Mouse (Mus musculus) kidney, postnatal 0 days (tissue): ENCODE results near the gene Nrxn3. TPM values are rescaled to one million over a fixed set of nuclear protein-coding genes. Genes with fewer than 3 reads are reported as not detected.

Source experiments
- ATAC-seq: fragments of 200-750 bp; cut with Nextera tagmentation; replicated peaks from 2 replicates; pipeline ENCODE4 v1.8.0; 2017; ENCODE audit warnings: low read depth, moderate number of reproducible peaks, moderate TSS enrichment, moderate library complexity; ENCODE audit not compliant: low FRiP score
- DNase-seq: peaks from one replicate; pipeline ENCODE4 v3.0.0-alpha.2; 2016; ENCODE audit warnings: low spot score
- H3K27ac ChIP-seq: fragments of 300-500 bp; sonication (generic); 2 replicates; pipeline ENCODE4 v1.5.1; 2014; ENCODE audit warnings: mild to moderate bottlenecking
- H3K27me3 ChIP-seq: fragments of 300-500 bp; sonication (generic); 2 replicates; pipeline ENCODE4 v1.6.1; 2014; ENCODE audit warnings: low read length, mixed read lengths; ENCODE audit not compliant: insufficient read depth
- H3K36me3 ChIP-seq: fragments of 300-500 bp; sonication (generic); 2 replicates; pipeline ENCODE4 v1.6.1; 2014; ENCODE audit warnings: low read length, mixed read lengths; ENCODE audit not compliant: insufficient read depth
- H3K4me1 ChIP-seq: fragments of 300-500 bp; sonication (generic); replicated peaks from 2 replicates; pipeline ENCODE4 v1.6.1; 2014; ENCODE audit warnings: antibody characterized with exemption, low read length, mixed read lengths; ENCODE audit not compliant: insufficient read depth
- H3K4me2 ChIP-seq: fragments of 300-500 bp; sonication (generic); 2 replicates; pipeline ENCODE4 v1.6.1; 2014; ENCODE audit warnings: mild to moderate bottlenecking, low read length, moderate library complexity, mixed read lengths
- H3K4me3 ChIP-seq: fragments of 300-500 bp; sonication (generic); replicated peaks from 2 replicates; pipeline ENCODE4 v1.5.1; 2014; ENCODE audit warnings: low read depth, low read length
- H3K9ac ChIP-seq: fragments of 300-500 bp; sonication (generic); 2 replicates; pipeline ENCODE4 v1.6.1; 2014; ENCODE audit warnings: low read depth, low read length
- H3K9me3 ChIP-seq: fragments of 300-500 bp; sonication (generic); replicated peaks from 2 replicates; pipeline ENCODE4 v1.6.1; 2016; ENCODE audit warnings: low read length, inconsistent platforms, mixed read lengths
- CTCF ChIP-seq: IDR thresholded peaks from 2 replicates; pipeline ENCODE4 v1.5.1; 2016; ENCODE audit warnings: antibody characterized with exemption, low read depth, mild to moderate bottlenecking, moderate library complexity
- WGBS: fragments of 180-500 bp; shearing (Covaris S2); extraction: QIAGEN DNeasy Blood & Tissue Kit; methylation state at CpG from one replicate; pipeline ENCODE4 v1.1.7; 2014; 5-methylcytosine and 5-hydroxymethylcytosine counted together
- polyA plus RNA-seq: library from polyadenylated mRNA; unstranded; fragments of >200 nt; fragmentation: Nextera tagmentation; extraction: Ambion mirVana; gene quantifications from 2 replicates; pipeline ENCODE4 v1.2.1, GENCODE M21; 2015

Gene Nrxn3
- polyA plus RNA-seq, 1 experiment from 2014 or later: 3.0 TPM

DNA sequence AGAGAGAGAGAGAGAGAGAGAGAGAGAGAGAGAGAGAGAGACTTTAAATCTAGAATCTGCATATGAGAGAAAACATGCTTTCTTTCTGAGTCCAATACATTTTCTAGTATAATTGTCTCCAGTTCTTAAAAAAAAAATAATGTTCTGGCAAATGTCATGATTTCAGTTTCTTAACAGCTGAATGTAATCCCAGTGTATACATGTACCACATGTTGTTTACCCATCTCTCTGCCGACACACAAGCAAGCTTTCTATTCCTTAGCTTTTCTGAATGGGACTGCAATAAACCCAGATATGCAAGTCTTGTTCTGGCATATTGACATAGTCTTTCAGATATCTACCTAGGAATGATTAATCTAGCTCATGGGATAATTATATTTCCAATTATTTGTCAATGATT lies 1256.5 kb downstream of the Nrxn3 start:
- no peak for ATAC-seq
- DNase-seq: peak; percentile 34
- Histone ChIP-seq H3K27ac (no peak overlapping the region), H3K9ac (no peak overlapping the region), H3K4me2 (no peak overlapping the region), H3K36me3 (no peaks in the 10 kb centered on the region), H3K4me3 (no peak overlapping the region), H3K9me3 (no peaks in the 10 kb centered on the region), H3K27me3 (no peaks in the 10 kb centered on the region), H3K4me1 (no peaks in the 10 kb centered on the region)
- no peak for TF ChIP-seq CTCF
- 71% methylated on average over 1 of the region's 1 CpGs for WGBS

DNA sequence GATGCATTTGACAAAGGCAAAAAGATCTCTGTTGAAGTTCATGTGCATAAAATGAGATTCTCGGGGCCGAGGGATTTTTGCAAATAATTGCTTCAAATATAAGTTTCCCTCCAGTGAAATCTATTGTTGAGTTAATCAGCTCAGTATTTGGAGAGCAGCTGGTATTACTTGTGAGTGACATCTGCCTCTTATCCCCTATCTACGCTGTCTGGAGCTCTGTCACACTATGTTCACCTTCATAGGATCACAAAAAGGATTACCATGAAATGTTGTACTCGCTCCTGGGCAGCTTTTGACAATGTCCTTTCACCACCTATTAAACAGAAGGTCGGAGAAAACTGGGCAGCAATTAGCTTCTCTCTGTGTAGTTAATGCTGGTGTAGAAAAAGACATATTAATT lies 1259.8 kb downstream of the Nrxn3 start:
- Histone ChIP-seq H3K36me3 (no peaks in the 10 kb centered on the region), H3K4me3 (no peak overlapping the region), H3K9ac (no peak overlapping the region), H3K4me1 (no peaks in the 10 kb centered on the region), H3K27me3 (no peaks in the 10 kb centered on the region), H3K9me3 (no peaks in the 10 kb centered on the region), H3K27ac (no peak overlapping the region), H3K4me2 (no peak overlapping the region)
- ATAC-seq: no peak
- DNase-seq: no peak
- WGBS: 76% methylated on average over 5 of the region's 5 CpGs
- no peak for TF ChIP-seq CTCF

DNA sequence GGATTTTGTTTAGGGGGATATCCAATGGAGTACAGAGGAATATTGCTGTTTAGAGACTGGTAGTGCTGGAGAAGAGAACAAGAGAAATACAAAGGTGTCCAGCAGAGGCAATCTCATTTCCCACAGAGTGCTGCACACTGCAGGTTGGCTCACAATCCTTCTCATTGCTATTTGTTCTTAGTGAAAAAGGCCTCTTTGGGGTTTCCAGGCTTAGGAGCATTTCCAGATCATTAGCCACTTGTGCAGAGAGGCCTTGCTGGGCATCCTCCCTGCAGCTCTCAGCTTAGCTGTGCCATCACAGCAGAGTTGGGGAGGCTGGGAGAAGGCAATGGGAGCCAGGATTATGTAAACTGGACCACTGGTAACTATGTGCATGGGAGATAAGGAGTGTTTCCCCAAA lies 1260.7 kb downstream of the Nrxn3 start:
- H3K27me3 ChIP-seq: no peaks in the 10 kb centered on the region
- H3K27ac ChIP-seq: no peak overlapping the region
- no peaks in the 10 kb centered on the region for H3K4me1 ChIP-seq
- no peak overlapping the region for H3K4me3 ChIP-seq
- ATAC-seq: no peak
- no peak overlapping the region for H3K9ac ChIP-seq
- TF ChIP-seq CTCF: no peak
- no peaks in the 10 kb centered on the region for H3K9me3 ChIP-seq
- H3K4me2 ChIP-seq: no peak overlapping the region
- no peak for DNase-seq
- no peaks in the 10 kb centered on the region for H3K36me3 ChIP-seq

DNA sequence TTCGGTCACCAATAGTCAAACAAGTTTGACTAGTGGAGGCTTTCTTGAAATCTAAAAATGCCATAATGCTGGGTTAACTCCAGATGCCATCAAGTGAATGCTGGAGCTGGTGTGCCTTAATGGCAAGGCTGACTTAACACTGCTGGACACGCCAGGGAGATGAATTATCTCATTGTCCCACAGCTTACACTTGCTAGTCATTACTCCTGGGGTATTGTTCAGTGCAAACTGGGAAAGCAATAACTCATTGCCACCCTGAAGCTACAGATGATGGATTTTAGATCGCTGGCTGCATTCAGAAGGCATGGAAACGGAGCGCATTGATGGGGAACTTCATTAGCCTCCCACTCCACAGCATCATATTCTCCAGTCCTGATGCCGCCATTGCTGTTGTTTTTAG lies 1263.5 kb downstream of the Nrxn3 start:
- WGBS: 82% methylated on average over 6 of the region's 6 CpGs
- H3K4me1 ChIP-seq: no peaks in the 10 kb centered on the region
- no peaks in the 10 kb centered on the region for H3K36me3 ChIP-seq
- no peak for TF ChIP-seq CTCF
- H3K27me3 ChIP-seq: no peaks in the 10 kb centered on the region
- H3K9me3 ChIP-seq: no peaks in the 10 kb centered on the region
- DNase-seq: no peak
- H3K27ac ChIP-seq: no peak overlapping the region
- ATAC-seq: no peak
- no peak overlapping the region for H3K4me3 ChIP-seq
- H3K4me2 ChIP-seq: no peak overlapping the region
- no peak overlapping the region for H3K9ac ChIP-seq

DNA sequence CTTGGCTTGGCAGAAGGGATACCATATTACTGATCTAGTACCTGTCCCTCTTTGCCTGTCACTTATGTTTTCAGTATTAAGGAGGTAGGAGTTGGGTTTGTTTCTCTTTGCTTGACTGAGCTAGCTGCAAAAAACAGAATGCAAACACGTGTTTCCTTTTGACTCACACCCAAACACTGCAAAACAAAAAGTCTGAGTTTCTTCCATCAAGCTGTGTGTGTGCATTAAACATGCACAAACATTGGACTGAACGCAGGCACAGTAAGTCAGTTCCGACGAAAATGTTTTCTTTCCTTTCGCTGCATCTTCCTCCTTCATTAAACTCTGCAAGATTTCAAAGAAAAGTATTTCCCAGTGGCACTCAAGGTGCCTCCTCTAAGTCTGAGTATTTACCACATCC lies 1270.6 kb downstream of the Nrxn3 start:
- H3K9me3 ChIP-seq: no peaks in the 10 kb centered on the region
- no peaks in the 10 kb centered on the region for H3K4me1 ChIP-seq
- no peak for TF ChIP-seq CTCF

DNA sequence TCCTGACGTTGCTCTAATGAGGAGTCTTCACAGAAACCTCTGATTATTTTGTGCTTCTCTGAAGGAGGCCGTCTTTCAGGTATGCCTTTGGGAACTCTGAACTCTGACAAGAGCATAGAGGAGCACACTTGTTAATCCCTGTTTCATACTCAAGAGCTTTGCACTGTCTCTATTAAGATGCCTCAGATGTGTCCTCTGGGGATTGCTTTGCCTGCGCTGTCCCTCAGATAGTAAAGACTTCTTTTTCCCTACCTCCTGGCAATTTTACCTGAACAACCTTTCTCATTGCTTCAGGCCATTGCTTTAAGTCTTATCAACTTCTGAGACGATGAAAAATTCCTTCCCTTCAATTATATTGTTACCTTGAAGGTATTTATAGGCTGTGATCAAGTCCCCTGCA lies 1272.7 kb downstream of the Nrxn3 start:
- DNase-seq: no peak
- WGBS: 83% methylated on average over 4 of the region's 4 CpGs
- Histone ChIP-seq H3K36me3 (no peaks in the 10 kb centered on the region), H3K27ac (no peak overlapping the region), H3K4me2 (no peak overlapping the region), H3K4me3 (no peak overlapping the region), H3K4me1 (no peaks in the 10 kb centered on the region), H3K27me3 (no peaks in the 10 kb centered on the region), H3K9ac (no peak overlapping the region), H3K9me3 (no peaks in the 10 kb centered on the region)
- TF ChIP-seq CTCF: no peak
- no peak for ATAC-seq

More for the DNA sequence above, 1270.6 kb downstream of the Nrxn3 start:
- Histone ChIP-seq H3K27ac (no peak overlapping the region), H3K9ac (no peak overlapping the region), H3K4me2 (no peak overlapping the region), H3K27me3 (no peaks in the 10 kb centered on the region), H3K36me3 (no peaks in the 10 kb centered on the region), H3K4me3 (no peak overlapping the region)
- ATAC-seq (no peak), DNase-seq (no peak)
- 58% methylated on average over 5 of the region's 5 CpGs for WGBS

DNA sequence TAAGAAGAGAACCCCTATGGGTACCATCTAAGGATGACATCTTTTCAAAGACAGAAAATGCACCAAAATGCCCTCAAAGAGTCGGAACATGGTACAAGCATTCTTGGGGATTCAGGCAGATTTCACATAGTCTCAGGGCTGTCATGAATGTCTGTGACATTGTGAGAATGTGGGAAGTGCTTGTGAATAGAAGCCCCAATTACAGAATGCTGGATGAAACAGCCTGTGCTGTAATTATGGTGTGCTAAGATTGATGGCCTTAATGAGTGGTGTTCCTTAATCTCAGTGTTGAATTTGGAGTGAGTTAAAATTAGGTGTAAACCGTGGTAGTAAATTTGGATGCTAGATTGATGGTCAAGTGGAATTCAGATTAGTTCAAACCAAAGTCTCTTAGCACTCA lies 1287.6 kb downstream of the Nrxn3 start:
- no peaks in the 10 kb centered on the region for H3K27me3 ChIP-seq
- H3K4me2 ChIP-seq: no peak overlapping the region
- WGBS: 76% methylated on average over 2 of the region's 2 CpGs
- no peaks in the 10 kb centered on the region for H3K9me3 ChIP-seq
- H3K4me1 ChIP-seq: no peaks in the 10 kb centered on the region
- H3K4me3 ChIP-seq: no peak overlapping the region
- H3K27ac ChIP-seq: no peak overlapping the region
- TF ChIP-seq CTCF: no peak
- no peaks in the 10 kb centered on the region for H3K36me3 ChIP-seq
- DNase-seq (no peak), ATAC-seq (no peak)
- no peak overlapping the region for H3K9ac ChIP-seq
